Mouse (Mus musculus): ENCODE results near the gene Iqcf3. TPM values are rescaled to one million over a fixed set of nuclear protein-coding genes. Genes with fewer than 3 reads are reported as not detected.

The Iqcf3 gene
- polyA plus RNA-seq, 1 experiment: not detected

- DNase-seq (ENCODE audit: low read depth): no peak
- TF ChIP-seq CTCF (IDR thresholded peaks at IDR 0.05; ENCODE audit: borderline replicate concordance, extremely low read depth, insufficient read depth, insufficient read length) (no peak), POLR2A (IDR thresholded peaks at IDR 0.05; ENCODE audit: borderline replicate concordance, extremely low read depth, insufficient read depth, insufficient read length, poor library complexity, severe bottlenecking) (no peak)
Observed at GRCm38 (mm10) chr9:106460401-106461025, 100.9 kb downstream of the Iqcf3 start.

GRCm38 (mm10) chr9:106459946-106460345 is 101.5 kb downstream of the Iqcf3 start:
- TF ChIP-seq CTCF (IDR thresholded peaks at IDR 0.05; ENCODE audit: borderline replicate concordance, extremely low read depth, insufficient read depth, insufficient read length) (no peak), POLR2A (IDR thresholded peaks at IDR 0.05; ENCODE audit: borderline replicate concordance, extremely low read depth, insufficient read depth, insufficient read length, poor library complexity, severe bottlenecking) (no peak)

GRCm38 (mm10) chr9:106457920-106458319 is 103.5 kb downstream of the Iqcf3 start:
- no peak for DNase-seq (ENCODE audit: low read depth)
- TF ChIP-seq CTCF (IDR thresholded peaks at IDR 0.05; ENCODE audit: borderline replicate concordance, extremely low read depth, insufficient read depth, insufficient read length) (no peak), POLR2A (IDR thresholded peaks at IDR 0.05; ENCODE audit: borderline replicate concordance, extremely low read depth, insufficient read depth, insufficient read length, poor library complexity, severe bottlenecking) (no peak)

More at GRCm38 (mm10) chr9:106459946-106460345, 101.5 kb downstream of the Iqcf3 start:
- DNase-seq (ENCODE audit: low read depth): no peak

GRCm38 (mm10) chr9:106457163-106457559 is 104.3 kb downstream of the Iqcf3 start:
- peak; percentile 48 for DNase-seq (ENCODE audit: low read depth)
- TF ChIP-seq CTCF (IDR thresholded peaks at IDR 0.05; ENCODE audit: borderline replicate concordance, extremely low read depth, insufficient read depth, insufficient read length) (no peak), POLR2A (IDR thresholded peaks at IDR 0.05; ENCODE audit: borderline replicate concordance, extremely low read depth, insufficient read depth, insufficient read length, poor library complexity, severe bottlenecking) (no peak)

GRCm38 (mm10) chr9:106456325-106457162 is 104.9 kb downstream of the Iqcf3 start:
- TF ChIP-seq POLR2A (IDR thresholded peaks at IDR 0.05; ENCODE audit: borderline replicate concordance, extremely low read depth, insufficient read depth, insufficient read length, poor library complexity, severe bottlenecking) (no peak), CTCF (IDR thresholded peaks at IDR 0.05; ENCODE audit: borderline replicate concordance, extremely low read depth, insufficient read depth, insufficient read length) (no peak)

GRCm38 (mm10) chr9:106454888-106455681 is 106.3 kb downstream of the Iqcf3 start:
- peak; percentile 84 for DNase-seq (ENCODE audit: low read depth)
- TF ChIP-seq POLR2A (IDR thresholded peaks at IDR 0.05; ENCODE audit: borderline replicate concordance, extremely low read depth, insufficient read depth, insufficient read length, poor library complexity, severe bottlenecking): peak; percentile 25; the same call in 1 of the 2 replicates
- no peak for TF ChIP-seq CTCF (IDR thresholded peaks at IDR 0.05; ENCODE audit: borderline replicate concordance, extremely low read depth, insufficient read depth, insufficient read length)

More at GRCm38 (mm10) chr9:106456325-106457162, 104.9 kb downstream of the Iqcf3 start:
- DNase-seq (ENCODE audit: low read depth): peak; percentile 86

- TF ChIP-seq CTCF (IDR thresholded peaks at IDR 0.05; ENCODE audit: borderline replicate concordance, extremely low read depth, insufficient read depth, insufficient read length) (no peak), POLR2A (IDR thresholded peaks at IDR 0.05; ENCODE audit: borderline replicate concordance, extremely low read depth, insufficient read depth, insufficient read length, poor library complexity, severe bottlenecking) (no peak)
- peak; percentile 62 for DNase-seq (ENCODE audit: low read depth)
Observed at GRCm38 (mm10) chr9:106454071-106454761, 107.2 kb downstream of the Iqcf3 start.

GRCm38 (mm10) chr9:106453271-106454070 is 108.0 kb downstream of the Iqcf3 start, which contains the start of gene Pcbp4:
Pcbp4 (plus strand) TSS chr9:106453291.
- peak; percentile 86 for DNase-seq (ENCODE audit: low read depth)
- TF ChIP-seq CTCF (IDR thresholded peaks at IDR 0.05; ENCODE audit: borderline replicate concordance, extremely low read depth, insufficient read depth, insufficient read length) (no peak), POLR2A (IDR thresholded peaks at IDR 0.05; ENCODE audit: borderline replicate concordance, extremely low read depth, insufficient read depth, insufficient read length, poor library complexity, severe bottlenecking) (peak; percentile 56)

Other genes with a start within 250 kb of the Iqcf3 start
- gene Dusp7, start 193.0 kb downstream of the Iqcf3 start, polyA plus RNA-seq (2012; rRNA removed): 41.5 and 50.3 TPM in 2 replicates
- 747 and 913 TPM in 2 replicates for gene Rpl29, start 132.2 kb downstream of the Iqcf3 start, polyA plus RNA-seq (2012; rRNA removed)
- 14.9 and 15.7 TPM in 2 replicates for gene Acy1, start 123.3 kb downstream of the Iqcf3 start, polyA plus RNA-seq (2012; rRNA removed)
- gene Abhd14b, start 114.2 kb downstream of the Iqcf3 start, polyA plus RNA-seq (2012; rRNA removed): 12.8 and 20.4 TPM in 2 replicates
- gene Abhd14a, start 114.0 kb downstream of the Iqcf3 start, polyA plus RNA-seq (2012; rRNA removed): 59.1 and 68.9 TPM in 2 replicates
- 607 and 743 TPM in 2 replicates for gene Pcbp4, start 108.3 kb downstream of the Iqcf3 start, polyA plus RNA-seq (2012; rRNA removed)
- 0.35 and 0.52 TPM in 2 replicates for gene Gpr62, start 95.7 kb downstream of the Iqcf3 start, polyA plus RNA-seq (2012; rRNA removed)
- gene Rrp9, start 85.7 kb downstream of the Iqcf3 start, polyA plus RNA-seq (2012; rRNA removed): 44.6 and 59.6 TPM in 2 replicates
- gene Parp3, start 84.7 kb downstream of the Iqcf3 start, polyA plus RNA-seq (2012; rRNA removed): 0.61 and 1.4 TPM in 2 replicates
- gene Iqcf1, start 61.7 kb downstream of the Iqcf3 start, polyA plus RNA-seq (2012; rRNA removed): not detected in 2 replicates
- gene Iqcf5, start 47.1 kb downstream of the Iqcf3 start, polyA plus RNA-seq (2012; rRNA removed): not detected in 2 replicates
- gene Iqcf4, start 9.4 kb upstream of the Iqcf3 start, polyA plus RNA-seq (2012; rRNA removed): not detected in 2 replicates
- not detected in 2 replicates for gene Iqcf6, start 65.0 kb upstream of the Iqcf3 start, polyA plus RNA-seq (2012; rRNA removed)
- 11.8 and 13.3 TPM in 2 replicates for gene Grm2, start 94.5 kb upstream of the Iqcf3 start, polyA plus RNA-seq (2012; rRNA removed)
- 50.2 and 53.1 TPM in 2 replicates for gene Tex264, start 124.3 kb upstream of the Iqcf3 start, polyA plus RNA-seq (2012; rRNA removed)
- gene Rad54l2, start 227.6 kb upstream of the Iqcf3 start, polyA plus RNA-seq (2012; rRNA removed): 14.5 and 18.3 TPM in 2 replicates